Mouse (Mus musculus): ENCODE measurements around the gene Myo6.

DNA sequence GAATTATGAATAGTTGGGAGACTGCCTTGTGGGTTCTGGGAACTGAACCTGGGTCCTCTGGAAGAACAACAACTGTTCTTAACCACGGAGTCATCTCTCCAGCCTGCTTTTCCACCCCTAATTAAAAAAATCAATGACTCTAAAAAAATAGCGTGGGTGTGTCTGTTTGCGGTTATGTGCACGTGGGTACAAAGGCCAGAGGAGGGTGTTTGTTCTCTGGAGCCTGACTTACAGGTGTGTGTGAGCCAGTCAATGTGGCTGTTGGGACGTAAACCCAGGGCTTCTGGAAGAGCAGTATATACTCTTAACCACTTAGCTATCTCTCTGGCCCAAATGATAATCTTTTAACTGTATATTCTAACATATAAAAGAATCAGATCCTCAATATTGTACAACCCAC, 148.8 kb downstream of the Myo6 start:
- TF ChIP-seq EP300 (IDR thresholded peaks at IDR 0.05) (no peak), CTCF (IDR thresholded peaks at IDR 0.05) (no peak)

Measured in lung, postnatal 0 days (tissue).